Mouse (Mus musculus): ENCODE data around the gene Tox2.

DNA sequence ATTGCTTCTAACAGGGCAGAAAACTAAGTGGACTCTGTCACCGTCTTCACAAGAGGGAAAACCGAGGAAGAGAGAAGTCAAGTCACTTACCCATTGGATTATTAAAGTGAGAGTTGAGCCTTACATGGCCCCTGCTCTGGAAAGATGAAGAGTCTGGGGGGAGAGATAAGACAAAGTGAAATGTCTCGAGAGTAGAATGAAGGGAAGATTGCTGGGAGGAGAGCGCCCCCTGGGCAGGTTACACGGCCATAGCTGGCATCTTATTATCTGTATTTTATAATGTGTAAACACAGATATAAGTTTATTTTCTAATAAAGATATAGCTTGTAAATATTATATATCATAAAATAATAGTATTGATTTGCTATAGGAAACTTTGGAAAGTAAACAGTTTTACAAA is 147.5 kb downstream of the Tox2 start:
- TF ChIP-seq POLR2A (IDR thresholded peaks at IDR 0.05; ENCODE audit: control insufficient read depth, low read depth, low read length) (no peak), CTCF (IDR thresholded peaks at IDR 0.05; ENCODE audit: control insufficient read depth, insufficient read depth, insufficient replicate concordance, low read depth, low read length) (no peak)
